Mouse (Mus musculus) liver, adult 2 months (tissue): ENCODE data around the gene Nckap1. TPM values are rescaled to one million over a fixed set of nuclear protein-coding genes. Genes with fewer than 3 reads are reported as not detected.

ENCODE experiments used
- DNase-seq: peaks from one replicate; pipeline ENCODE4 v3.0.0-alpha.2; 2011; ENCODE audit warnings: low read depth, low spot score; ENCODE audit errors: extremely low read depth
- H3K27ac ChIP-seq: fragments of 200-500 bp; replicated peaks from 2 replicates; pipeline ENCODE4 v1.5.1; 2012; ENCODE audit warnings: low read depth, mild to moderate bottlenecking, control low read depth, inconsistent platforms, low read length; ENCODE audit not compliant: insufficient read depth
- H3K27me3 ChIP-seq: fragments of 200-500 bp; 2 replicates; pipeline ENCODE4 v1.6.1; 2012; ENCODE audit warnings: mild to moderate bottlenecking, moderate library complexity, low read length, inconsistent platforms; ENCODE audit not compliant: control insufficient read depth, insufficient read depth
- H3K36me3 ChIP-seq: fragments of 200-500 bp; 2 replicates; pipeline ENCODE4 v1.6.1; 2012; ENCODE audit warnings: low read length, inconsistent platforms; ENCODE audit not compliant: control insufficient read depth, insufficient read depth
- H3K4me1 ChIP-seq: fragments of 200-500 bp; 2 replicates; pipeline ENCODE4 v1.6.1; 2011; ENCODE audit warnings: low read length; ENCODE audit not compliant: control insufficient read depth, insufficient read depth
- H3K4me3 ChIP-seq: fragments of 200-500 bp; 2 replicates; pipeline ENCODE4 v1.5.1; 2011; ENCODE audit warnings: low read depth, mild to moderate bottlenecking, control low read depth, low read length, moderate library complexity; ENCODE audit not compliant: insufficient read depth
- H3K79me2 ChIP-seq: fragments of 200-500 bp; 2 replicates; pipeline ENCODE4 v1.6.1; 2012; ENCODE audit warnings: inconsistent platforms, mild to moderate bottlenecking, low read length, moderate library complexity; ENCODE audit not compliant: control insufficient read depth, insufficient read depth
- H3K9ac ChIP-seq: fragments of 200-500 bp; 2 replicates; pipeline ENCODE4 v1.6.1; 2012; ENCODE audit warnings: low read depth, mild to moderate bottlenecking, control low read depth, inconsistent platforms, low read length
- CTCF ChIP-seq: fragments of 200-500 bp; IDR thresholded peaks from 2 replicates; pipeline ENCODE4 v1.5.1; 2011; ENCODE audit warnings: low read depth, low read length, control low read depth
- POLR2A ChIP-seq: fragments of 200-500 bp; IDR thresholded peaks from 2 replicates; pipeline ENCODE4 v1.6.1; 2011; ENCODE audit warnings: low read length, control low read depth; ENCODE audit not compliant: insufficient read depth; ENCODE audit errors: extremely low read depth
- WGBS: fragments of 180-500 bp; shearing (Covaris S2); methylation state at CpG from one replicate; pipeline ENCODE4 v1.1.7; 2018; 5-methylcytosine and 5-hydroxymethylcytosine counted together
- polyA plus RNA-seq: library from polyadenylated mRNA; depleted of rRNA; stranded (reverse); fragments of >200 nt; gene quantifications from 2 replicates; pipeline ENCODE4 v1.2.3, GENCODE M21; 2012
- total RNA-seq: library from RNA; depleted of rRNA; stranded (reverse); fragments of >200 nt; gene quantifications from 2 replicates; pipeline ENCODE4 v1.2.3, GENCODE M21; 2014

Gene Nckap1
- total and polyA plus RNA-seq, 2 experiments = 20.5 to 95.3 TPM

GRCm38 (mm10) chr2:80596960-80597359 is 15.8 kb upstream of the Nckap1 start:
- Histone ChIP-seq H3K9ac (no peak overlapping the region), H3K4me1 (no peaks in the 10 kb centered on the region), H3K27me3 (no peaks in the 10 kb centered on the region), H3K79me2 (no peaks in the 10 kb centered on the region), H3K4me3 (no peak overlapping the region), H3K27ac (no peak overlapping the region), H3K36me3 (no peaks in the 10 kb centered on the region)
- no peak for TF ChIP-seq CTCF
- no peak for DNase-seq
- WGBS = 92% methylated on average over 5 of the region's 5 CpGs

- H3K27me3 ChIP-seq = no peaks in the 10 kb centered on the region
- H3K27ac ChIP-seq = no peak overlapping the region
- no peak for TF ChIP-seq CTCF
- no peaks in the 10 kb centered on the region for H3K36me3 ChIP-seq
- no peaks in the 10 kb centered on the region for H3K4me1 ChIP-seq
- DNase-seq = no peak
- WGBS = 75% methylated on average over 4 of the region's 4 CpGs
- H3K4me3 ChIP-seq = no peak overlapping the region
- no peaks in the 10 kb centered on the region for H3K79me2 ChIP-seq
- H3K9ac ChIP-seq = no peak overlapping the region
These were observed 13.2 kb upstream of the Nckap1 start for GRCm38 (mm10) chr2:80594215-80594918.

GRCm38 (mm10) chr2:80582356-80582755 is 1.2 kb upstream of the Nckap1 start:
- Histone ChIP-seq H3K27ac (no peak overlapping the region), H3K36me3 (no peaks in the 10 kb centered on the region), H3K4me1 (peaks cover 8% of the 10 kb centered on the region), H3K4me3 (no peak overlapping the region), H3K79me2 (peaks cover 12% of the 10 kb centered on the region; the same call in 1 of the 2 replicates), H3K27me3 (no peaks in the 10 kb centered on the region), H3K9ac (no peak overlapping the region)
- TF ChIP-seq CTCF (no peak), POLR2A (no peak)
- no peak for DNase-seq
- 98% methylated on average over 3 of the region's 3 CpGs for WGBS

GRCm38 (mm10) chr2:80580311-80580961 is 744 bp downstream of the Nckap1 start:
- WGBS = 1% methylated on average over 58 of the region's 65 CpGs
- Histone ChIP-seq H3K27ac (peak overlapping the region; percentile 65), H3K27me3 (no peaks in the 10 kb centered on the region)

GRCm38 (mm10) chr2:80579253-80579891 is 1.8 kb downstream of the Nckap1 start:
- Histone ChIP-seq H3K36me3 (no peaks in the 10 kb centered on the region), H3K4me1 (peaks cover 11% of the 10 kb centered on the region), H3K79me2 (peaks cover 31% of the 10 kb centered on the region), H3K4me3 (peak overlapping the region; percentile 37; the same call in 1 of the 2 replicates), H3K27ac (no peak overlapping the region), H3K9ac (no peak overlapping the region), H3K27me3 (no peaks in the 10 kb centered on the region)
- TF ChIP-seq POLR2A (no peak), CTCF (no peak)
- 32% methylated on average over 6 of the region's 6 CpGs for WGBS
- DNase-seq = no peak

More at GRCm38 (mm10) chr2:80580311-80580961, 744 bp downstream of the Nckap1 start:
- H3K79me2 ChIP-seq = peaks cover 24% of the 10 kb centered on the region
- H3K36me3 ChIP-seq = no peaks in the 10 kb centered on the region
- H3K4me3 ChIP-seq = peak overlapping the region; percentile 70
- peaks cover 11% of the 10 kb centered on the region for H3K4me1 ChIP-seq
- peak; percentile 41 for DNase-seq
- TF ChIP-seq CTCF (no peak), POLR2A (no peak)
- peak overlapping the region; percentile 93 for H3K9ac ChIP-seq

- peak; percentile 89 for DNase-seq
- no peak for TF ChIP-seq POLR2A
- no peak for TF ChIP-seq CTCF
- Histone ChIP-seq H3K27me3 (no peaks in the 10 kb centered on the region), H3K36me3 (no peaks in the 10 kb centered on the region), H3K9ac (no peak overlapping the region), H3K27ac (0 out of 2 replicates have a peak overlapping the region, but pooled peaks have one; percentile 41), H3K4me3 (no peak overlapping the region), H3K4me1 (peaks cover 13% of the 10 kb centered on the region), H3K79me2 (peaks cover 38% of the 10 kb centered on the region)
- WGBS = 90% methylated on average over 1 of the region's 1 CpGs
These were observed 3.9 kb downstream of the Nckap1 start for GRCm38 (mm10) chr2:80577286-80577685.
